Mouse (Mus musculus) C2C12 (cell line): ENCODE measurements around the gene Zfp709. TPM values are rescaled to one million over a fixed set of nuclear protein-coding genes. Genes with fewer than 3 reads are reported as not detected.
"Not testable (repeated sequence)": the region's sequence is repeated elsewhere in the genome, so short reads cannot be mapped to it uniquely, and the experiment has no call there.

ENCODE experiments used
- H3K27me3 ChIP-seq: one replicate; pipeline ENCODE4 v1.6.1; 2011; ENCODE audit not compliant: control insufficient read depth, insufficient read depth, insufficient read length
- H3K36me3 ChIP-seq: one replicate; pipeline ENCODE4 v1.6.1; 2011; ENCODE audit not compliant: control insufficient read depth, insufficient read depth
- H3K4me3 ChIP-seq: one replicate; pipeline ENCODE4 v1.5.1; 2011; ENCODE audit warnings: mild to moderate bottlenecking, control low read depth; ENCODE audit not compliant: poor library complexity, insufficient read depth, severe bottlenecking
- H3K79me2 ChIP-seq: one replicate; pipeline ENCODE4 v1.6.1; 2011; ENCODE audit not compliant: control insufficient read depth, insufficient read depth
- H3K79me3 ChIP-seq: one replicate; pipeline ENCODE4 v1.6.1; 2011; ENCODE audit warnings: low read depth, control low read depth
- H3ac ChIP-seq: one replicate; pipeline ENCODE3; 2011; ENCODE audit warnings: low read depth; ENCODE audit not compliant: control insufficient read depth, insufficient read length
- CEBPB ChIP-seq: IDR thresholded peaks from one replicate; pipeline ENCODE4 v1.6.1; 2011; ENCODE audit warnings: low read depth, mild to moderate bottlenecking, control low read depth, moderate library complexity
- CTCF ChIP-seq: IDR thresholded peaks from one replicate; pipeline ENCODE4 v1.5.1; 2011; ENCODE audit not compliant: control insufficient read depth, insufficient read depth, insufficient read length
- FOSL1 ChIP-seq: IDR thresholded peaks from one replicate; pipeline ENCODE4 v1.8.0; 2011; ENCODE audit warnings: mild to moderate bottlenecking, low read length; ENCODE audit not compliant: poor library complexity, insufficient read depth, severe bottlenecking
- MAX ChIP-seq: IDR thresholded peaks from one replicate; pipeline ENCODE4 v1.6.1; 2011; ENCODE audit warnings: mild to moderate bottlenecking, control low read depth
- MYOD1 ChIP-seq: IDR thresholded peaks from one replicate; pipeline ENCODE4 v1.6.1; 2011; ENCODE audit warnings: low read depth; ENCODE audit not compliant: control insufficient read depth, insufficient read length
- MYOG ChIP-seq: IDR thresholded peaks from one replicate; pipeline ENCODE4 v1.6.1; 2011; ENCODE audit not compliant: control insufficient read depth, insufficient read length; ENCODE audit errors: extremely low read depth
- long read RNA-seq, 2 experiments: library from polyadenylated mRNA; unstranded; transcript quantifications; one replicate each; pipeline ENCODE4 v2.0.0; 2019 to 2020
- polyA plus RNA-seq: library from polyadenylated mRNA; unstranded; fragments of >200 nt; fragmentation: generic; extraction: Trizol; gene quantifications from one replicate; pipeline ENCODE4 v1.2.1, GENCODE M21; 2012; ENCODE audit warnings: missing spikeins

Gene Zfp709
- polyA plus RNA-seq: 0.33 TPM
- long read RNA-seq, experiment 1: 0 reads
- long read RNA-seq, experiment 2, full-length matches to known transcripts: 6 of 6 reads
- long read RNA-seq, experiment 2, partial matches to known transcripts: 0 of 6 reads
- long read RNA-seq, experiment 2, other reads (novel, unspliced or antisense): 0 of 6 reads

DNA sequence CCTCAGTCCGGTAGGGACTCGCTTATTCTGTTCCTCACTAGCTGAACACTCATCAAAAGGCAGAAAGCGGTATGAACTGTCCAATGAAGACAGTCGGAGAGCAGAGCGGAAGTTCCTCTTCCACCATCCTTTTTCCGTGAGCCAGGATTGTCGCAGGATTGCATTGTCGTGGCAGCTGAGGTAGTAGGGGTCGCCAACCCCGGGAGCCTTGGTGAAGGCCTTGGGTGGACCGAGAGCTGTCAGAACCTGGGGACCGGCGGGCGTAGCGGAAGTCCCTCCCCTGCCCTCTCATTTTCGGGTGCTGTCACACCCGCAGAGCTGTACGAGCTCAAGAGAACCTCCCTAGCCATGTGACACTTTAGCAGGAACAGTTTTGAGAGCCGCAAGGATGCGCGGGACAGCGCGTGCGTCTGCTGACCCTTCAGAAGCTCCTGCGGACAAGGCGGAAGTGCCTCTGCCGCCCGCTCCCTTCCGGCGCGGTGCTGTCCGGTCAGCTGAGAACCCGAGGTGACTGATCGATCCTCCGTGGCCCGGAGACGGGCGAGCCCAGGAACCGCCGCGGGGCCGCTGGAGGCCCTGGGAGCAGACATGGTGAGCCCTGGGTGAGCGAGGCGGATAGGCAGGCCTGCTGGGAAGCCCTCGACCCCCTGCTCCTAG is at the start of gene Zfp709:
TSS of gene Zfp709 (plus strand) at position 402 of the 657 bp plus-strand sequence.
- Histone ChIP-seq H3K79me3 (no peaks in the 10 kb centered on the region), H3K36me3 (no peaks in the 10 kb centered on the region), H3K79me2 (no peaks in the 10 kb centered on the region), H3ac (peak within 1 kb of the TSS; percentile 64), H3K4me3 (no peak within 1 kb of the TSS), H3K27me3 (no peaks in the 10 kb centered on the region)
- TF ChIP-seq MYOG (no peak), MAX (no peak), CTCF (no peak), FOSL1 (no peak), MYOD1 (no peak), CEBPB (no peak)

- not testable (repeated sequence) for H3K27me3 ChIP-seq, H3ac ChIP-seq, H3K4me3 ChIP-seq, H3K79me3 ChIP-seq, H3K36me3 ChIP-seq, H3K79me2 ChIP-seq
Observed at GRCm38 (mm10) chr8:71838207-71838606, 43.6 kb upstream of the Zfp709 start.

DNA sequence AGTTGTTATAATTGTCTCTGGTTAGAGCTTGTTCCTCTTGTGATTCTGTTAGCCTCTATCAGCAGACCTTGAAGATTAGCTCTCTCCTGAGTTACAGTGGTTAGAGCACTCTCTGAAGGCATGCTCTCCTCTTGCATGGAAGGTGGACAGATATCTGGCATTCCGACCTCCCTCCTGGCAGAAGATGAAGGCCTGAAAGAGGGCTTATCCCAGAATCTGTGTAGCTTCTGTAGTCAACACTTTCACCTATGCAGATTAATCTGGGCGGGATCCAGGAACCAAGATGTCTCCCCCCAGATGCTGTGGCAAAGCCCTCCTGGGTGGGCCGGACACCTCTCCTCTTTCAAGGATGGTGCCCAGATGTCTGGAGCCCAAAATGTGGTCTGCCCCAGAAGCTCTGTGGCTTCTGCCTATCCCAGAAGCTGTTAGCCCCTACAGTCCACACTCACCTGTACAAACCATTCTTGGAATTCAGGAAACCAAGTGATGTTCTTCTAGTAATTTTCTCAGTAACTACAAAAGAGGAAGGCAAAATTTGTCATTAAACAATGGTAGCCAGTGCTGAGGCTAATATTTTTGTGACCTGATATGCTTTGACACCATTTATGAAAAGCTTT is 40.5 kb upstream of the Zfp709 start:
- H3K27me3 ChIP-seq, H3ac ChIP-seq, H3K4me3 ChIP-seq, H3K79me2 ChIP-seq, H3K79me3 ChIP-seq, H3K36me3 ChIP-seq: not testable (repeated sequence)

DNA sequence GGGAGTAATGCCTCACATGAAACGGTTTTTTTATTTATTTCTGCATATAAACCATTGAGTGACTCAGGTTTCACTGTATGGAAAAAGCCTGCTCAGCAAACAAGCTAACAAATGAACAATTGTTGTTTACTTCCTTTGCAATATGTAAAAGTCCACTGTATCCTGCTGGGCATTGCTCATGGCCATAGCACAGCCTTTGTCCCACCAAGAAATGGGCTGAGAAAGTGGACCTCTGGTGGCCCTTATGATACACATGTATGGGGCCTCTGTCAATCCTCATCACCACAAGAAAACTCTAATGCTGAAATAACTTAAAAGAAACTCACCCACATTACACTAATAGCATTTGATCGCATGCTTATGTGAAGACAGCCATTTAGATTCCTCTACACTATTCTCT is 39.3 kb upstream of the Zfp709 start:
- H3K36me3 ChIP-seq, H3K79me2 ChIP-seq, H3K27me3 ChIP-seq, H3K79me3 ChIP-seq, H3K4me3 ChIP-seq, H3ac ChIP-seq: not testable (repeated sequence)

GRCm38 (mm10) chr8:71844453-71844852 is 37.4 kb upstream of the Zfp709 start:
- H3ac ChIP-seq, H3K36me3 ChIP-seq, H3K27me3 ChIP-seq, H3K79me3 ChIP-seq, H3K4me3 ChIP-seq, H3K79me2 ChIP-seq: not testable (repeated sequence)

GRCm38 (mm10) chr8:71845993-71846483 is 35.8 kb upstream of the Zfp709 start:
- not testable (repeated sequence) for H3ac ChIP-seq, H3K27me3 ChIP-seq, H3K36me3 ChIP-seq, H3K79me2 ChIP-seq, H3K79me3 ChIP-seq, H3K4me3 ChIP-seq

GRCm38 (mm10) chr8:71846745-71847144 is 35.1 kb upstream of the Zfp709 start:
- H3K4me3 ChIP-seq, H3K79me2 ChIP-seq, H3ac ChIP-seq, H3K27me3 ChIP-seq, H3K36me3 ChIP-seq, H3K79me3 ChIP-seq: not testable (repeated sequence)

DNA sequence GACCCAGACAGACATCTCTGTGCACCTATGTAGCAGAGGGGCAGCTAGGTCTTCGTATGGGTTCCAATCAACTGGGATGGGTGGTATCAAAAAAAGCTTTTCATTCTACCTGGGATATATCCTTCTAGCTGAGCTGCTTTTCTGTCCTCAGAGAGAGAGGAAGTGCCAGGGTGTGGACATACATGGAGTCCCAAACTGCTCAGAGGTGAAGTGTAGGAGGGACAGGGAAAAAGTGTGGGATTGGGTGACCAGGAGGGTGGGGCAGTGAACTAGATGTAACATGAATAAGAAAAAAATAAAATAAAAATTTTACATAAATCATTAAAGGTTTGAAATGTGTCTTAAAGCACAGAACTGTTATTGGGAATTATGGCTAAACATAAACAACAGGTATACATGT is 30.8 kb upstream of the Zfp709 start:
- not testable (repeated sequence) for H3K4me3 ChIP-seq, H3ac ChIP-seq, H3K27me3 ChIP-seq, H3K79me2 ChIP-seq, H3K79me3 ChIP-seq, H3K36me3 ChIP-seq

GRCm38 (mm10) chr8:71853360-71853759 is 28.5 kb upstream of the Zfp709 start:
- not testable (repeated sequence) for H3K4me3 ChIP-seq, H3K27me3 ChIP-seq, H3K36me3 ChIP-seq, H3K79me2 ChIP-seq, H3ac ChIP-seq, H3K79me3 ChIP-seq

GRCm38 (mm10) chr8:71856630-71857328 is 25.0 kb upstream of the Zfp709 start:
- not testable (repeated sequence) for H3K79me3 ChIP-seq

More at GRCm38 (mm10) chr8:71856630-71857328, 25.0 kb upstream of the Zfp709 start:
- not testable (repeated sequence) for H3K4me3 ChIP-seq, H3K79me2 ChIP-seq, H3K27me3 ChIP-seq, H3ac ChIP-seq, H3K36me3 ChIP-seq
